Mouse (Mus musculus) testis, postnatal 14 days (tissue): ENCODE measurements around the gene Ndufa6.
A peak's percentile ranks its signal among the peaks of the same experiment; 100 is the strongest.
"Not testable (repeated sequence)": the region's sequence is repeated elsewhere in the genome, so short reads cannot be mapped to it uniquely, and the experiment has no call there.

Experiments used
- DNase-seq: peaks from one replicate; pipeline ENCODE4 v3.0.0; 2021; ENCODE audit warnings: low spot score

Gene Ndufa6

DNA sequence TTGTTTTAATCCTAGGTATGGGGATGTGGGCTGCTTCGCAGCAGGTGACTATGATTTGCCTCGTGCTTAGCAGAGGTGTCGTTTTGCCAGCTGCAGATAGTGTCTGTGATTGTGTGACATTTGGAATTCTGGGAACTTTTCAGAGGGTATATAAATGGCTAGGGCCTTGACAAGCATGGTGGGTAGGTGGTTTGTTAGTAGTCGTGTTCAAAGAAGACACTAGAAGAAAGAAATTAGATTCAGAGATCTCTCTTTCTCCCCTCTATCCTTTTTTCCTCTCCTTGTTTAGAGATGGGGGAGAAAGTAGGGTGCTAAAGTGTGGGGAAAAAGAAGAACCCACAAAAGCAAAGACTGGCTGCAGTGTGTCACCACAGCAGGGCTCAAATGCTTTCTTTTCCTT is 14.0 kb upstream of the Ndufa6 start:
- no peak for DNase-seq

DNA sequence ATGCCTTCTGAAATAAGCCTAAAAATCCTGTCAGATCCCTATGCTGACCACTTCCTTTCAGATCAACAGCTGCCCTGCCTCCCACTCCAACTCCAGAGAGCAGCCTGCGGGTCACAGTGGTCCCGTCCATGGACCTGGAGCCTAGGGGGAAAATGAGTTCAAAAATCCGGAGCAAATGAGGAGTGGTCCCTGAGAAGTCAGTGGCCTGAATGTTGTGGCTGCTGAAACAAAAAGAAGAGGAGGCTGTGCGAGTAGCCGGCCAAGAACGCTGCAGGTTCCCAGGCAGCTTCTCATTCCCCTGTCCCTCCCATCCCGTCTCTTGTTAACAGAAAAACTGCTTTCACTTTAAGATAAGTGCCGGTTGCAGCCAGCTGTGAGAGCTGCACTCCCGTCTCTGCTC is 10.4 kb upstream of the Ndufa6 start:
- not testable (repeated sequence) for DNase-seq

DNA sequence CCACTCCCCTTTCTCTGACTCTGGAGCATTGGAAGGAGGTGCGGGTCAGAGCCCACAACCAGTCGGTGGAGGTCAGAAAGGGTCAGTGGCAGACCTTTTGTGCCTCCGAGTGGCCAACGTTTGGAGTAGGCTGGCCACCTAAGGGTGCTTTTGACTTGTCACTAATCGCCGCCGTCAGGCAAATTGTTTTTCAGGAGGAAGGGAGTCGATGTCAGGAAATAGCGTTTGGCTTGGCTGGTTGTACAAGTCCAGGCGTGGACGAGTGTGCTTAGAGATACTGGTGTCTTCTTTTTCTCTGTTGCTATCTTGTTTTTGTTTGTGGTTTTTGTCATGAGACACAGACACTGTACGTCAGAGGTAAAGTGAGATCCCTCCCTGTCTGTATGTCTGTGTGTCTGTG is 9.7 kb upstream of the Ndufa6 start:
- not testable (repeated sequence) for DNase-seq

DNA sequence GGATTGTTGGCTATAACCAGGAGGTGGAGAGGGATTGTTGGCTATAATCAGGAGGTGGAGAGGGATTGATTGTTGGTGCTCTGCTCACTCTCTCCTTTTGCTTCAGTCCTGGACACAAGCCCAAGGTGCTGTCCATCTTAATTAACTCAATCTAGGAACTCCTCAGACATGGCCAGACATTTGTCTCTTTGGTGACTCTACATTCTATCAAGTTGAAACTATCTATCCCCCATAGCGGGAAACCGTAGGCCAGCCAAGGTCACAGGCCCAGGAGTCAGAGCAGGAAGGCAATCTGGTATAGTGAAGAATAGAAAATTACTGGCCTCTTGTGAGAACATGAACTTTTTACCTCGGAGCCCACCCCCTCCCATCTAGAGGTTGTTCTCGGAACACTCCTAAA is 8.1 kb upstream of the Ndufa6 start:
- DNase-seq, result no peak

DNA sequence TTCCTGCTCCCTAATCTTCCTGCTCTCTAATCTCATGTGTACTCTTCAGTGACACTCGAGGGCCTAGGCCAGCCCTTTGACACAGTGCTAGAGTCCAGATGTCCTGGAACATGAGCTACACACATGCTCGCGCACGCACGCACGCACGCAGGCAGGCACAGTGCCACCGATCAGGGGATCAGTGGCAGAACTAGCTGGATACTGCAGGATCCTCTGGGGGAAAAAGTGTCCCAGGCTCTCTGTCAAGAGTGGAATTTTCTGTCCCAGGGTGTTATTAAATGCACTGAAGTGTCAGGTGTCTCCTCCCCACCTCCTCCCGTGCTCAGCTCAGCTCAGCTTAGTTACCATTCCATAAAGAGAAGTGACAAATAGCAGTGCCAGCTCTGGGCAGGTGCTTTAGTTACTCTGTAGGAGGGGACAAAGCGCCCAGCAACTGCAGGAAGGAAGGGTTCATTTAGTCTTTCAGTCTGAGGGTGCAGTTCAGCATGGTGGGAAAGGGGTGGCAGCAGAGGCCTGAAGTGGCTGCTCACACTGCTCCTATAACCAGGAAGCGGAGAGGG is 7.4 kb upstream of the Ndufa6 start:
- DNase-seq, result no peak

DNA sequence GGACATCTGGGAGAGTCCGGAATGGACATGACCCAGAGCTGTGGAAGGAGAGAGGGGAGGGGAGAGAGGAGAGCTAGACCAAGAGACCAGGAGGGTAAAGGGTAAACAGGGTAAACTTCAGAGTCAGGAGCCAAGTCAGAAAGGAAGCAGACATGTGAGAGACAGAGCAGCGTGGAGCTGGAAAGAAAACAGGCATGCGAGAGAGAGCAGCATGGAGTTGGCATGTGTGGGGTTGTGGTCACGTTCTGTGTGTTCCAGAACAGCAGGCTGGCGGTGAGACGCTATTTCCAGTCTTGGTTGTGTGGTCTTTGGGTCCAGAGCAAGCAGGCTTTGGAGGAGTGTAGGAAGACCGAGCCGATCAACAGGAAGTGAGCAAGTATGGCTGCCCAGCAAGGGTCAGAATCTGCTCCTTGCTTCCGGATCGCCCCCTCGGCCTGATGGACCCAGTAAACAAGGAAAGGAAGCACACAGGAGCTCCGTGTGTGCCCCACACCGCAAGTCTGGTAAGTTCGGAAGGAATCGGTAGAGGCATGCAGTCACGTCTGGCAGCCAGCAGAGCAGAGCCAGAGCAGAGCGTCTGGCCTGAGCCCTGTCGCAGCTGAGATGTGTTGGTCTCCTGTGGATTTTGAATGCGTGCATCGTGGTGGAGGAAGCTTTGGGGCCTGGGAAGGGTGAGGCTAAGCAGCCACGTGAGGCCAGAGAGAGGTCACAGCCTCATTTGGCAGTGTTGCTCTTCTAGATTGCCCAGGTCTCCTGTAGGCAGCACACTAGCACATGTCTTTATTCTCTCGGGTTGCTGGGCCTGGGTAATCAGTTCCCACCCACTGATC is 4.5 kb upstream of the Ndufa6 start:
- no peak for DNase-seq

DNA sequence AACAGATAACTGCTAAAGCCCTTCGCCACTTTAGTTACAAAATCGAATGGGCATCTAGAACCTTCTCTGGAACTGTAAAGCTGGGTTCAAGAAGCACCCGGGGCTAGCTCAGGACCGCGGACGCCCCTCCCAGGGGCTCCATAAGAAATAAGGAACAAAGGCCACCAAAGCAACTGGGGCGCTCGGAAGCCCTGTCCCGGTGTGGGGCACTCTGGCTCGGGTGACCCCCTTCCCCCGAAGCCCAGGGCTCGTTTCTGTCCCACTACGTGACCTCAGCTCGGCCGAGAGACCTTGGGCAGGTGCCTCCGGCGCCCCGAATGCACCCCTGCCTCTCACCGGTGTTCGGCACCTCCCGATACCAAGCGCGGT is 393 bp downstream of the Ndufa6 start:
- DNase-seq, result no peak

DNA sequence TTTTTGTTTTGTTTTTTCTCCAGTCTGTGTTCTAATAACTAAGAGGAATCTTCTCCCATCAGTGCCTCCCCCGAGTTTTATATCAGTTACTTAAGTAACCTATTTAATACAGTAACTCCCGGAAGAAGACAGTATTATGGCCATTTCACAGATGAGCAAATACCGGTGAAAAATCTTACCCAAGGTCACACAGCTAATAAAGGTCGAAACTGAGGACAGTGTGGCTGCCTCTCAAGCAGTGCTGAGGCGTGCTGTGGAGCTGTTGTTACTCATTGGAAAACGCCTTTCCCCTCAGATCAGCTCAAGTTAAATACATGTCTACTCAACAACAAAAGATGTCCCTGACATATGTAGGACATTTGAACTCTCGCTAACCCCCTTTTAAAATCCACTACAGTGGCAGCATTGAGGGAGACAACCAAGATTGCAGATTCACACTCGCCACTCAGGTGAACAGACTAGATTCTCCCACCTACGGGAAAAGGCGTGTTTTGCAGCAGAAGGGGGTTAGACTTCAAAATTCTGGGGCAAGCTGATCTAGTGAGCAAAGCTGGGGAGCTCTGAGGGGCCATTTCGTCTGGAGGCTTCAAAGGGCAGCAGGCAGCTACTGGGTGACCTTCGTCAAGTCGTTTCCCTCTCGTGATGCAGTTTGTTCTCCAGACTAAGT is 911 bp downstream of the Ndufa6 start:
- no peak for DNase-seq

DNA sequence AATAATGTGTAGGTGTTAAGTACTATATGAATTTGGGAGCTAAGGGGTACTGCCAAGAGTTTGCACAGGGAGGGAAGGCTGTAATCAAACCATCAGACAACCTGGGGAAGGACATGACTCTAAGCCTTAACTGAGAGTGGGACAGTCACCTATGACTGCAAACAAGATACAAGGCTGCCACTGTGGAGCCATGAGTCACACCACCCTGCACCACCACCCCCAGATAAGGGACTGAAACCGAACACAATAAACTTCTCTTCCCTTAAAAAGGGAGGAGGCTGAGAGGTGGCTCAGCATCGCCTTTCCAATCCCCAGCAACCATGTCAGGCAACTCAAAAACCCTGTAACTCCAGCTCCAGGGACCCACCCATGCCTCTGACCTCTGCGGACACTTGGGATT is 2.6 kb downstream of the Ndufa6 start:
- DNase-seq, result no peak

DNA sequence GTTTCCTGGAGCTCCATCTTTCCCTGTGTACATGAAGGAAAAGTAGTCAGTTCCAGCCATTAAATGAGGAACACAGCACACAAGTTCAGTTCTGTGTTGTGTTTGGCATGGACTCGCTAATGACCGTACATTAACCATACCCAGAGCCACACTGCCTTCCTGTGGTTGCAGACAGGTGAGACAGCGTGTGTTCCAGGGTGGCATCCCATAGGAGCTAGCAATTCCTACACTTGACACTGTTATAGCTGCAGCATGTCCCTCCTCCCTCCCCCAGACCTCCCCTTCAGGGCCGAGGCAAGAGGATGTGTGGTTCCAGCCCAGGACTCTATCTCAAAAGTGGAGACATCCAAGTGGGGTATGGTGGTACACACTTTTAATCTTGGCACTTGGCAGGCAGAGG is 3.8 kb downstream of the Ndufa6 start:
- no peak for DNase-seq

DNA sequence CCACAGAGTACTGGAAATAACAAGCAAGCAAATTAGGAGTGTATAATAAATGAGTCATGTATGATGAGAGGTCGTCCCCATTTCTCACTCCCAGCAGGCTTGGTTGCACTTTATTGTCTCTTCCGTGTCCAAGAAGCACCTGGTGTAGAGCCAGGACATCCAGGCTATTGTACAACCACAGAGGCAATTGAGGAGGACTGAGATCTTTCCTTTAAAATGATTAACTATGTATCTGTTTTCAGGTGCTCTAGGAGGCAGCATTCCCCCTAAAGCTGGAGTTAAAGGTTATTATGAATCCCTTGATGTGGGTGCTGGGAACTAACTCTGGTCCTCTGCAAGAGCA is 5.2 kb downstream of the Ndufa6 start:
- no peak for DNase-seq

DNA sequence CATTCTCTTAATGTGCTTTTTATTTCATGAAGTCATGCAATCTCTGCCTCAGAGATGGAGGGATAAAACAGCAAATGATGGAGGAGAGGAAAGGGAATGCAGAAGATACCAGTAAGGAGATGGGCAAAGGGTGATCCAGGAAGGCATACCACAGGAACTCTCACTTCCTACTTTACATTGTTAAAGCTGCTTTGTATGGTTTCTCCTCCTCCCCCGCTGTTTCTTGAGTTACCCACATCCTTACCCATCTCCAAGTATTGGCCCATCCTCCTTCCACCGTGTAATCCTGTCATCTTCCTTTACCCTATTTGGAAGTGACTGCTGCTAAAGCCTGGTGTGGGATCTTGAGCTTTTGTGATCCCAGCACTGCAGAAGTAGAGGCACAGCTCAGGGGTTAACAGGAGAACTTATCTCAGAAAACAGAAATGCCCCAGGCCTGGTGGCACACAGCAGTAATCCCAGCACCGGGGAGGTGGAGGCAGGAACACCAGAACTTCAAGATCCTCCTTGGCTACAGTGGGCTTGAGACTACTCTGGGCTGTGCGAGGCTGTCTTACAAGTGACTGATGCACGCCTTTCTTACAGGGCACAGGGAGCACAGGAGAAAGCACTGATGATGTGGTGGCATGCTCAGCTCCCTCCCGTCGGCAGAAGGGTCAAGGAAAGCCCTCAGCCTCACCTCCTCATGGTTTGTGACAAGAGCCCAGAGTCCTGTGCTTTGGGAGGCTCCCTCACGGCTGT is 5.7 kb downstream of the Ndufa6 start:
- DNase-seq, result no peak

DNA sequence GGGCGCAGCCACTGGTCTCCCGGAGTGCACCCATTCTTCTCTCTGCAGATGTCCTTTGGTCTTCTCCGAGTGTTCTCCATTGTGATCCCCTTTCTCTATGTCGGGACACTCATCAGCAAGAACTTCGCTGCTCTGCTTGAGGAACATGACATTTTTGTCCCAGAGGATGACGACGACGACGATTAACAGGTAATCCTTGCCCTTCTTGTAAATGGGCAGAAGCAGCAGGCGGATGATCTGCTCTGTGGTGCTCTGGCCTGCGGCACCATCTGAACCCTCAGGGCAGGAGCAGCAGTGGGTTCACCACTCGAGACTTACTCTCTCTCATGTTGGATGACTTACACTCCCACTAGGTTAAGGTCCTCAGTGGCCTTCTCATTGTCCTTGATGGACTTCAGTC is 6.3 kb downstream of the Ndufa6 start:
- no peak for DNase-seq

DNA sequence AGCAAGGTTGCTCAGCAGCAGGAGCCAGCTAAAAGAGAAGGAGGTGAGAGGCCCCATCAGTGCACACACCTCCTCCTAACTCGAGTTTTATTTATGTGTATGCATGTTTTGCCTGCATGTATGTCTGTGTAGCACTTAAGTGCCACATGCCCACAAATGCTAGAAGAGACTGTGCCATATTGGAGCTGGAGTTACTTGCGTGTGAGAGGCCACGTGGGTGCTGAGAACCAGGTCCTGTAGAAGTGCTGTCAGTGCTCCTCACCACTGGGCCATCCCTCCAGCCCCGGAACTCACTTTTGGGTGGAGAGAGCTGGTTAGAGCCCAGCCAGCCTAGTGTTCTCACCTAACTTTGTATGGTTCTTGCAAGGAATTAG is 6.8 kb downstream of the Ndufa6 start:
- no peak for DNase-seq

DNA sequence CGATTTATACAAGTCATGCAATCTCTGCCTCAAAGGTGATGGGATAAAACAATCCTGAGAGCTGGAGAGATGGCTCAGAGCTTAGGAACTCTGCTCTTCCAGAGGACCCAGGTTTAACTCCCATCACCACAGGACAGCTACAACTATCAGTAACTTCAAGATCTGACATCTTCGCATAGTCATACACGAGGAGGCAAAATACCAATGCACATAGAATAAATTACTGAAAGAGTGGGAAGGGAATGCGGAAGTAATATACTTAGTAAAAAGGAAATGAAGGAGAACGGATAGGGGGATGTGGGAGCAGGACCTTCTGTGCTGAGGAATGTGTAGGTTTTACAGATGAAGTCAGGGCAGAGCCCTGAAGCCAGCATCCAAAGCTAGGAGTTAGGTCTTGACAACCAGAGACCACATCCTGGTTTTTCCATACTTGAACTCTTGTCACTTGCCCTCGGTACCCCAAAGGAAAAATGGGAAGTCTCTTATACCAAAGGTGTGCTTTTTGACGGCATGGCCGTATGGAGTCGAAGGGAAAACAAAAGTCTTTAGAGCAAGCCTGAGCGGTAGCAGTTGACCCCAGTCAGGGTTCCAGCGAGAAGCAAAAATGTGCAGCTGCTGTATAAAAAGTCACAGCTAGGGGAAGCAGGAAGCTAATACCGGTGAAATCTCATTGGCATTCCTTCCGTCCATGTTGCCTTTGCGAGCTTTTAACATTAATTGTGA is 7.4 kb downstream of the Ndufa6 start:
- DNase-seq, result no peak

DNA sequence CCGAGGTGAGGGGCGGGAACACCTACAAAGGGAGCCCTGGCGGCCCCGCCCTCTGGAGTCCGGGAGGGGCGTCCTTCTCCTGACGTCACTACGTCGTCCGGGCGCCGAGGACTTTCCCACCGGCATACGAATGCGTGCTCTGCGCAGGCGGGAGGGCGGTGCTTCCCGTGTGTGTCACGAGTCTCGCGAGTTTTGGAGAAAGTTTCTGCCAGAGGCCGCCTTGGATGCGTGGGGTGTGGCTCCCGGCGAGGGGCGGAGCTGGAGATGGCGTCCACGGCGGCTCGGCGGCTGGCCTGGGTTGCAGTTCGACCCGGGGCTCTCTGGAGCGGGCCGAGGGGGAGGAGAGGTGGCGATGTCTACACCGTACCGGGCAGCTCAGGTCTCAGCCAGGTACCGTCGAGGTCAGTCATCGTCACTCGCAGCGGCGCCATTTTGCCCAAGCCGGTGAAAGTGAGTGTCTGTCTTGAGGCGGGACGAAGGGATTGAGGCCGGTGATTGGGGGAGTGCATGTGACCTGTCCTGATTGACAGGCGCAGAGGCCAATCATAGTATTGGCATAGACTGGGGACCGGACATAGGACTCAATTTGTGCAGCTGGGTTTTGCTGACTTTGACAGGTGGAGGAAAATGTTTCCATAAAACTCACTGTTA is 8.2 kb downstream of the Ndufa6 start:
- DNase-seq, result peak; percentile 98

DNA sequence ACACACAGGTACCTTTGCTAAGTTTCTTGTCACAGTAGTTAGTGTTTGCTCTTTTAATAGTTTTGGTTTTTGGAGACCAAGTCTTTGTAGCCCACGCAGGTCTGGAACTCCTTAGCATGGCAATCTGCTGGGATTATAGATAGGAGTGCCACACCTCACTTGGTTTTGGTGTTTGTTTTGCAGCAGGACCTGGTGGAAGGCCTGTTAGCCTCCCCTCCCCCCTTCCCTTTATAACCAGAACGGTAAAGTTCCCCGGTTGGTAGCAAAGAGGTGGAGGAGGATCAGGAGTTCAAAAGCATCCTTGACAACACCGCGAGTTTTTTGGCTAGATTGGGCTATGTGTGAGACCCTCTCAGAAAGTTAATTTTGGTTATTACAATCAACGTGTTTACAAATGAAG is 9.2 kb downstream of the Ndufa6 start:
- DNase-seq, result no peak

DNA sequence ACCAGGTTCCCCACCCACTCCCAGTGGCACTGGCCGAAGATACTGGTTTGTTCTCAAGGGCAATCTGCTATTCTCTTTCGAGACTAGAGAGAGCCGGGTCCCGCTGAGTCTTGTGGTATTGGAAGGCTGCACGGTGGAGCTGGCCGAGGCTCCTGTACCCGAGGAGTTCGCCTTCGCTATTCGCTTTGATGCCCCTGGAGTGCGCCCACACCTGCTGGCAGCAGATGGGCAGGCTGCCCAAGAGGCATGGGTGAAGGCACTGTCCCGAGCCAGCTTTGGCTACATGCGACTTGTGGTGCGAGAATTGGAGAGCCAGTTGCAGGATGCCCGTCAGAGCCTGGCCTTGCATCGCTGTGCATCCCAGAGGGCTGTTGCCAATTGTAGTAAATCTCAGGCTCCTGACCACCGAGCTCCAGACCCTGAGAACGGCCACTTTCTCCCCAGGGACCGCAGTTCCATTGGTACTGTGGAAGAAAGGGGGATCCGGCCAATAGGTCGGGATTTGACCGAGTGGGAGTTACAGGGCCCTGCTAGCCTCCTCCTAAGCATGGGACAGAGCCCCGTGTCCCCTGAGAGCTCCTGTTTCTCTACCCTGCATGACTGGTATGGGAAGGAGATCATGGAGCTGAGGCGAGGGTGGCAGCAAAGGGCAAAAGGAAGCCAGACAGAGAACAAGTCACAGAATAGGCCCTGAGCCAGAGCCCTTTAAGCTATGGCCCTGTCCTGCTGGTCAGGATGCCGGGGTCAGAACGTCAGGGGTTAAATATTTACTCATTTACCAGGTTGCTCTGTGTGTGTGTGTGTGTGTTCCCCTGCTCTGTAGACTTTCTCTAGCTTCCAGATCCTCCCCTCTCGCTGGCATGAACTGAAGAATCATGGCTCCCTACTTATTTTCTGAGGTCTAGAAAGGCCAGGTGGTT is 10.5 kb downstream of the Ndufa6 start:
- no peak for DNase-seq

DNA sequence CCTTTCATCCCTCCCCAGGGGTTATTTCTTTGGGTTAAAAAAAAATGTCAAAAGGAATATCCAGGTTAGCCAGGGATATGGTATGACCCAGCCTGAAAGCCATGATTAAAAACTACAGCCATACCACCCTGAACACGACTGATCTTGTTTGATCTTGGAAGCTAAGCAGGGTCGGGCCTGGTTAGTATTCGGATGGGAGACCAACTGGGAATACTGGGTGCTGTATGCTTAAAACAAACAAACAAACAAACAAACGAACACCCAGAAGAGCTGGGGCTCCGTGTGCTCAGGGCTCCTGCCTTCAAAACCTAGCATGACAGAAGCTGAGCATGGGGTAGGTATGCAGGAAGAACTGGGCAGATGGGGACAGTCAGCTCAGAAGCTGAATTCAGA is 11.6 kb downstream of the Ndufa6 start:
- no peak for DNase-seq

DNA sequence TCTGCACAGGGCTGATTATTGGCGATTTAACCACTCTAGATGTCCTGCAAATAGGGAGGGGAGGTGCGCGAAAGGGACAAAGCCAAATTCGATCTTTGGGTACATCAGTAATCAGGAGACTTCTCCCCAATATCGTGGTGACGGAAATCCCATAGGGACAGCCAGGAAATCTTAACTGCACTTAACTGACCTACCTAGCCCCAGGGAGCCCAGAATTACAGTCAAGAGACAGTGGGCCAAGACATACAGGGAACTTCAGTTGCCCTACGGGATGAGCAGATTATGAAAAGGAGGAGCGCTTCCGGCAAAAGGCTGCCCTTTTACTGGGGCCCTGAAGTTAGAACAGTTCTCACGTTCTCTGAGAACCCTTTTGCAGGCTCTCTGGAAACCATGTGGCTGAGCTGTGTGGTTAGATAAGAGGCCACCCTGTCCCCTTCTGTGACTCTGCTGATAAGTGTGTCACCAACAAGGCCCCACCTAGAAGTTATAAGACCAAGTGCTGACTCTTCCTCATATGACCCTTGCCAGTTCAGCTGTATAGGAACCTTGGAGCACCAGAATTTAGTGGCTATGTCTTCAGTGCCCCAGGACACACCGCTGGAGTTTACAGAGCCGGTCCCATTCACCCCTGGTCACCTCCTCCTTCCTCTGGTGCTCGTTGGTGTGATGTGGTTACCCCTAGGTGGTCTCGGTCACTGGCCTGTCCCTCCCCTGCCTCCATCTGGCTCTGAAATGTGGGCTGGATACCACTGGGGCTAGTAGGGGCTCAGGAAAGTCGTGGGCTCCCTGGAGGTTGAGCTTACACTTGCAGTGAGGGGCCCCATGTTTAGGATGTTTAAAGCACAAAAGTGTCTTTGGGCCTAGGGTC is 12.2 kb downstream of the Ndufa6 start:
- DNase-seq, result no peak
